Mouse (Mus musculus): ENCODE measurements around the gene Ribc2.

The Ribc2 gene

GRCm38 (mm10) chr15:85179528-85180180 lies 47.8 kb downstream of the Ribc2 start:
- no peak for DNase-seq (ENCODE audit: low spot score)

GRCm38 (mm10) chr15:85180368-85180767 lies 48.5 kb downstream of the Ribc2 start:
- DNase-seq (ENCODE audit: low spot score), result no peak

- DNase-seq (ENCODE audit: low spot score), result no peak
These were observed 50.2 kb downstream of the Ribc2 start for GRCm38 (mm10) chr15:85182063-85182462.

GRCm38 (mm10) chr15:85186916-85187315 lies 55.0 kb downstream of the Ribc2 start:
- DNase-seq (ENCODE audit: low spot score), result no peak

- DNase-seq (ENCODE audit: low spot score), result no peak
These were observed 56.4 kb downstream of the Ribc2 start for GRCm38 (mm10) chr15:85188167-85188778.
